Mouse (Mus musculus) liver, embryonic 11.5 days (tissue): ENCODE results near the gene Ppfibp1. TPM values are rescaled to one million over a fixed set of nuclear protein-coding genes. Genes with fewer than 3 reads are reported as not detected.

Source experiments
- ATAC-seq: fragments of 200-750 bp; cut with Nextera tagmentation; replicated peaks from 2 replicates; pipeline ENCODE4 v1.8.0; 2017; ENCODE audit warnings: moderate number of reproducible peaks, mild to moderate bottlenecking, moderate TSS enrichment, moderate library complexity; ENCODE audit not compliant: low FRiP score
- DNase-seq: peaks from one replicate; pipeline ENCODE4 v3.0.0-alpha.2; 2017; ENCODE audit warnings: low spot score
- H3K27ac ChIP-seq: fragments of 300-500 bp; sonication (generic); 2 replicates; pipeline ENCODE4 v1.5.1; 2014; ENCODE audit warnings: mild to moderate bottlenecking, low read depth, low read length, control low read depth
- H3K27me3 ChIP-seq: fragments of 300-500 bp; sonication (generic); replicated peaks from 2 replicates; pipeline ENCODE4 v1.6.1; 2014; ENCODE audit warnings: low read length, mixed read lengths; ENCODE audit not compliant: control insufficient read depth, insufficient read depth
- H3K36me3 ChIP-seq: fragments of 300-500 bp; sonication (generic); 2 replicates; pipeline ENCODE4 v1.6.1; 2014; ENCODE audit warnings: mild to moderate bottlenecking, low read length, moderate library complexity, mixed read lengths; ENCODE audit not compliant: control insufficient read depth, insufficient read depth
- H3K4me1 ChIP-seq: fragments of 300-500 bp; sonication (generic); replicated peaks from 2 replicates; pipeline ENCODE4 v1.6.1; 2014; ENCODE audit warnings: low read length, mixed read lengths; ENCODE audit not compliant: control insufficient read depth, insufficient read depth
- H3K4me2 ChIP-seq: fragments of 300-500 bp; sonication (generic); 2 replicates; pipeline ENCODE4 v1.6.1; 2014; ENCODE audit warnings: mild to moderate bottlenecking, control low read depth, moderate library complexity
- H3K4me3 ChIP-seq: fragments of 300-500 bp; sonication (generic); 2 replicates; pipeline ENCODE4 v1.5.1; 2014; ENCODE audit warnings: low read depth, low read length, control low read depth
- H3K9ac ChIP-seq: fragments of 300-500 bp; sonication (generic); 2 replicates; pipeline ENCODE4 v1.6.1; 2014; ENCODE audit warnings: low read depth, low read length, control low read depth
- H3K9me3 ChIP-seq: fragments of 300-500 bp; sonication (generic); 2 replicates; pipeline ENCODE4 v1.6.1; 2016; ENCODE audit warnings: low read length, inconsistent platforms, mixed read lengths; ENCODE audit not compliant: control insufficient read depth
- WGBS: fragments of 180-500 bp; shearing (Covaris S2); extraction: QIAGEN DNeasy Blood & Tissue Kit; methylation state at CpG from one replicate; pipeline ENCODE4 v1.1.7; 2014; 5-methylcytosine and 5-hydroxymethylcytosine counted together
- polyA plus RNA-seq: library from polyadenylated mRNA; unstranded; fragments of >200 nt; fragmentation: Nextera tagmentation; extraction: Ambion mirVana; gene quantifications from 2 replicates; pipeline ENCODE4 v1.2.1, GENCODE M21; 2014

Gene Ppfibp1
- polyA plus RNA-seq, 1 experiment from 2014 or later = 31.1 TPM

GRCm38 (mm10) chr6:146973406-146973805 lies 85.1 kb downstream of the Ppfibp1 start:
- Histone ChIP-seq H3K27ac (no peak overlapping the region), H3K36me3 (0 out of 2 replicates have a peak, but pooled peaks cover 4% of the 10 kb centered on the region), H3K27me3 (no peaks in the 10 kb centered on the region), H3K4me3 (no peak overlapping the region), H3K4me1 (no peaks in the 10 kb centered on the region), H3K9me3 (no peaks in the 10 kb centered on the region), H3K4me2 (no peak overlapping the region), H3K9ac (no peak overlapping the region)
- 74% methylated on average over 2 of the region's 2 CpGs for WGBS
- ATAC-seq (no peak), DNase-seq (no peak)

GRCm38 (mm10) chr6:146973830-146974229 lies 85.5 kb downstream of the Ppfibp1 start:
- DNase-seq (no peak), ATAC-seq (no peak)
- H3K4me3 ChIP-seq = no peak overlapping the region
- no peak overlapping the region for H3K27ac ChIP-seq
- H3K9me3 ChIP-seq = no peaks in the 10 kb centered on the region
- no peaks in the 10 kb centered on the region for H3K27me3 ChIP-seq
- 0 out of 2 replicates have a peak, but pooled peaks cover 4% of the 10 kb centered on the region for H3K36me3 ChIP-seq
- no peaks in the 10 kb centered on the region for H3K4me1 ChIP-seq
- H3K4me2 ChIP-seq = no peak overlapping the region
- no peak overlapping the region for H3K9ac ChIP-seq

GRCm38 (mm10) chr6:146976446-146976845 lies 88.2 kb downstream of the Ppfibp1 start:
- 86% methylated on average over 8 of the region's 8 CpGs for WGBS
- no peak for DNase-seq
- no peak overlapping the region for H3K4me3 ChIP-seq

GRCm38 (mm10) chr6:146978691-146979114 lies 90.4 kb downstream of the Ppfibp1 start:
- no peak overlapping the region for H3K4me2 ChIP-seq
- H3K27me3 ChIP-seq = no peaks in the 10 kb centered on the region
- no peaks in the 10 kb centered on the region for H3K9me3 ChIP-seq
- no peaks in the 10 kb centered on the region for H3K4me1 ChIP-seq
- H3K9ac ChIP-seq = no peak overlapping the region
- no peak overlapping the region for H3K27ac ChIP-seq
- H3K36me3 ChIP-seq = 0 out of 2 replicates have a peak, but pooled peaks cover 4% of the 10 kb centered on the region
- no peak overlapping the region for H3K4me3 ChIP-seq
- WGBS = 49% methylated on average over 5 of the region's 5 CpGs
- no peak for DNase-seq
- no peak for ATAC-seq

More at GRCm38 (mm10) chr6:146976446-146976845, 88.2 kb downstream of the Ppfibp1 start:
- 0 out of 2 replicates have a peak, but pooled peaks cover 4% of the 10 kb centered on the region for H3K36me3 ChIP-seq
- H3K27ac ChIP-seq = no peak overlapping the region
- no peak overlapping the region for H3K9ac ChIP-seq
- H3K9me3 ChIP-seq = no peaks in the 10 kb centered on the region
- no peak for ATAC-seq
- no peaks in the 10 kb centered on the region for H3K4me1 ChIP-seq
- H3K27me3 ChIP-seq = no peaks in the 10 kb centered on the region
- H3K4me2 ChIP-seq = no peak overlapping the region

GRCm38 (mm10) chr6:146979115-146979744 lies 90.9 kb downstream of the Ppfibp1 start:
- no peaks in the 10 kb centered on the region for H3K4me1 ChIP-seq
- no peak overlapping the region for H3K4me3 ChIP-seq
- WGBS = 66% methylated on average over 1 of the region's 1 CpGs
- H3K36me3 ChIP-seq = 0 out of 2 replicates have a peak, but pooled peaks cover 4% of the 10 kb centered on the region
- no peak overlapping the region for H3K4me2 ChIP-seq
- H3K9me3 ChIP-seq = no peaks in the 10 kb centered on the region
- H3K9ac ChIP-seq = no peak overlapping the region
- DNase-seq (no peak), ATAC-seq (no peak)
- H3K27ac ChIP-seq = no peak overlapping the region
- H3K27me3 ChIP-seq = no peaks in the 10 kb centered on the region

GRCm38 (mm10) chr6:146979953-146980352 lies 91.7 kb downstream of the Ppfibp1 start:
- Histone ChIP-seq H3K4me1 (no peaks in the 10 kb centered on the region), H3K27ac (no peak overlapping the region), H3K9me3 (no peaks in the 10 kb centered on the region), H3K27me3 (no peaks in the 10 kb centered on the region), H3K4me3 (no peak overlapping the region), H3K4me2 (no peak overlapping the region), H3K9ac (no peak overlapping the region), H3K36me3 (0 out of 2 replicates have a peak, but pooled peaks cover 4% of the 10 kb centered on the region)
- ATAC-seq (no peak), DNase-seq (no peak)
- WGBS = 50% methylated on average over 3 of the region's 3 CpGs

- no peak for DNase-seq
- Histone ChIP-seq H3K4me3 (no peak overlapping the region), H3K27me3 (no peaks in the 10 kb centered on the region), H3K9ac (no peak overlapping the region), H3K36me3 (0 out of 2 replicates have a peak, but pooled peaks cover 4% of the 10 kb centered on the region), H3K9me3 (no peaks in the 10 kb centered on the region), H3K4me2 (no peak overlapping the region), H3K4me1 (no peaks in the 10 kb centered on the region), H3K27ac (no peak overlapping the region)
- no peak for ATAC-seq
- 72% methylated on average over 1 of the region's 1 CpGs for WGBS
Measured at GRCm38 (mm10) chr6:146981249-146981835, 93.1 kb downstream of the Ppfibp1 start.

- Histone ChIP-seq H3K36me3 (no peaks in the 10 kb centered on the region), H3K4me1 (no peaks in the 10 kb centered on the region), H3K9me3 (no peaks in the 10 kb centered on the region), H3K4me2 (no peak overlapping the region), H3K27ac (no peak overlapping the region), H3K27me3 (no peaks in the 10 kb centered on the region), H3K9ac (no peak overlapping the region), H3K4me3 (no peak overlapping the region)
- ATAC-seq (no peak), DNase-seq (no peak)
- 60% methylated on average over 3 of the region's 3 CpGs for WGBS
Measured at GRCm38 (mm10) chr6:146984569-146984968, 96.3 kb downstream of the Ppfibp1 start.

- no peak for DNase-seq
- Histone ChIP-seq H3K27ac (no peak overlapping the region), H3K9ac (no peak overlapping the region), H3K4me2 (no peak overlapping the region), H3K27me3 (no peaks in the 10 kb centered on the region), H3K4me3 (no peak overlapping the region), H3K4me1 (no peaks in the 10 kb centered on the region), H3K36me3 (no peaks in the 10 kb centered on the region; the same call in 1 of the 2 replicates), H3K9me3 (no peaks in the 10 kb centered on the region)
- 35% methylated on average over 5 of the region's 5 CpGs for WGBS
- no peak for ATAC-seq
Measured at GRCm38 (mm10) chr6:146994236-146994635, 105.9 kb downstream of the Ppfibp1 start.
